Mouse (Mus musculus) c-Kit-negative CD71-positive TER-119-positive erythroid progenitor cells, embryonic 14.5 days (primary cell): Measurements from ENCODE around the gene Cbwd1.

Source experiments
- DNase-seq: peaks from one replicate; pipeline ENCODE4 v3.0.0-alpha.2; 2013; ENCODE audit warnings: low read depth, low spot score

Cbwd1 gene

DNA sequence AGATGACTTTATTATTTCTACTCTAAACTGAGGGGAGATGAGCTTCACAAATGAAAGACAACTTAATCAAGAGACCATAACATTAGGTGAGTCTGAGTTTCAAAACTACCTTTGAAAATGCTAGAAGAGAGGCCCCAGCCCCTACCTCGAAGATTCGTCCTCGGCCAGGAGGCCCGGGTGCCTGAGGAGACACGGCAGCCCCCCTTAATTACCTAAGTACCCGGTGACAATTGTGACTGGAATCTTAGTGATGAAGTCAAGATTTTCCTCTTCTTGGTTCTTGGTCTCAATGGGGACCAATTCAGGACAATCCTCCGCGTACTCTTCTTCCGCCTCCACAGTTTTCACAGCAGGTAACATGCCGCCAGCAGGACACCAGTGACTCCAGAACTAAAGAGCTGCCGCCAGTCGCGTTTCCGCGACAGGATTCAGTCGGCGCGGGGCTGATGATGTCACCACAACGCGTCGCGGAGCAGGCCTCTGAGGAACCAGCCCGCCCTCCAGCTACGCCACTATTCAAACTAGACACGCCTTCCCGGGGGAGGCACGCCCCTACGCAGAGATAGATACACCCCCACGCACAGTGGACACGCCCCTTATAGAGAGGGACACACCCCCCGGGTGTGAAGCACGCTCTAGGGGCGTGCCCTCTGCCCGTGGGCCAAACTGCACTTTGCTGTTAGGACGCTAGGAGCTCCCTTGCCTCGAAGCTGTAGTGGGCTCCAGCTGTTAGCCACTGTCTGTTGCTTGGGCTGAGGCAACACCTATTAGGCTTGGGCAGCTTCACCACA, at the start of gene Cbwd1:
Cbwd1 (minus strand) TSS at position 439 of the 791 bp plus-strand sequence.
- peak; percentile 98 for DNase-seq

GRCm38 (mm10) chr19:25008509-25008908, 47.1 kb upstream of the Cbwd1 start:
- DNase-seq, result no peak

- DNase-seq, result no peak
Measured at GRCm38 (mm10) chr19:25006686-25007085, 45.3 kb upstream of the Cbwd1 start.

- DNase-seq, result no peak
Measured at GRCm38 (mm10) chr19:25003810-25004209, 42.4 kb upstream of the Cbwd1 start.

DNA sequence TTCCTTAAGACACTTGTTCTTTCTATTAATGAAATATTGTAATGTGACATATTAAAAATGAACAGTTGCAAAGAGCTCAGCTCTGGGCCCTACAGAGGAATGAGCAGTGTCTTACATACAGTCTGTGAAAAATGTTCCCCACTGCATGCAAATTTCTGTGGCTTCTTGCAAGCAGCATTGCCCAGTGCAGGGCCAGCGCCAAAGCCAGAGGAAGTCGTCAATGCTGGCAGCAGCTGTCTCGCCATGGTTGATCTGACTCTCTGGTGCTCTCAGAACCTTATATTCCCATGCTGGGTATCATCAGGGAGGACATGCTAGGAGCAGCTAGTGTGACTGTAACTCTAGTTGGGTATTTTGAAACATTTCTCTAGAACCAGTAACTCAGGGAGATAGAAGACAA, 41.4 kb upstream of the Cbwd1 start:
- DNase-seq, result no peak

- DNase-seq, result no peak
Measured at GRCm38 (mm10) chr19:25002032-25002431, 40.6 kb upstream of the Cbwd1 start.

GRCm38 (mm10) chr19:25000153-25000552, 38.7 kb upstream of the Cbwd1 start:
- no peak for DNase-seq

- DNase-seq, result peak; percentile 27
Measured at GRCm38 (mm10) chr19:24999201-24999886, 37.9 kb upstream of the Cbwd1 start, which contains the start of gene Dock8. TSS of gene Dock8 (plus strand) at chr19:24999534.

- DNase-seq, result no peak
Measured at GRCm38 (mm10) chr19:24998561-24998960, 37.2 kb upstream of the Cbwd1 start.

- DNase-seq, result no peak
Measured at GRCm38 (mm10) chr19:24996815-24997704, 35.6 kb upstream of the Cbwd1 start.

- no peak for DNase-seq
Measured at GRCm38 (mm10) chr19:24994900-24995299, 33.5 kb upstream of the Cbwd1 start.

DNA sequence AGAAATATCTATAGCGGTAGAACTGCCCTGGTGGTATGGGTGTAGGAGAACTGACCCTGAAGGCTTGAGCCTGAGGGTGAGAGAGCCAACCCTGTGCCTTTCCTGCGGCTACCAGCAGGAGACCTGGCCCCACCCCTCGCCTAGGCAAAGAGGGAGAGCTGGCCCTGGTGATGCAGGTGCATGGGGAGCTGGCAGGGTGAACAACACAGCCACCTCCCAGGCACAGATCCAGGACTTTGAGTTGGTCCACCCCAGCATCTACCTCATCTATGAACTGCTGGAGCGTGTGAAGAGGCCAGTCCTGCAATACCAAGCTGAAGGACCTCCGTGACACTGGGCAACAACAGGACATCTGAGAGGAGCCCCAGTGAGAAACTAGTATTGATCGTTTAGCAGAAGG, 32.1 kb upstream of the Cbwd1 start:
- DNase-seq, result no peak

DNA sequence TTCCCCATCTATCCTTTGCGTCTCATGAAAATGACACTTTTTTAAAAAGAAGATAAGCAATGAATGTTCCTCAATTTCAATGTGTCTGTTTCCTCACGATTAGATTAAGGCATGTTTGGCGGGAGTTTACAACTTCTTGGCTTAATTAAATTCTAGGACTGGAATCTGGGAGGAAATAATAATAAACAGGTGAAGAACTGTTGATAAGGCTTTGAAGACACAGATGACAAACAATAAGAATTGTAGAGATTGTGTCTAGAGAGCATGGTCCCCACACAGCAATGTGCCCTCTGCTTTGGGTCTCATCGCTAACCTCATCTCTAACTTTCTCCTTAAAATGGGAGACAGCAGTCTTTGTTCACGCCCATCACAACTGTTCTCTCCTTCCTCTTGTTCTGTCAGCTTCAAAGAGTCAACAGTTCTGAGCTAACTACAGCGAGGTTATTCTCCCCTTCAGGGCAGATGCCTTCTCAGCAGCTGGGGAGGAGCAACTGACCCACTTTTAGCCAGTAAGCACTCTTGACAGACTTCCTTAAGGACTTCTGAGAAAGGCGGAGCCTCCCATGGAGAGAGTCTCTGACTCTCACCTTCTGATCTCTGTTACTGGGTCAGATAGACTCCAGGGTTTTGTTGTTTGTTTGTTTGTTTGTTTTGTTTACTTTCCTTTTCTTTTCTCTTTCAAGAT, 28.9 kb upstream of the Cbwd1 start:
- no peak for DNase-seq

GRCm38 (mm10) chr19:24988831-24989230, 27.4 kb upstream of the Cbwd1 start:
- DNase-seq, result no peak

DNA sequence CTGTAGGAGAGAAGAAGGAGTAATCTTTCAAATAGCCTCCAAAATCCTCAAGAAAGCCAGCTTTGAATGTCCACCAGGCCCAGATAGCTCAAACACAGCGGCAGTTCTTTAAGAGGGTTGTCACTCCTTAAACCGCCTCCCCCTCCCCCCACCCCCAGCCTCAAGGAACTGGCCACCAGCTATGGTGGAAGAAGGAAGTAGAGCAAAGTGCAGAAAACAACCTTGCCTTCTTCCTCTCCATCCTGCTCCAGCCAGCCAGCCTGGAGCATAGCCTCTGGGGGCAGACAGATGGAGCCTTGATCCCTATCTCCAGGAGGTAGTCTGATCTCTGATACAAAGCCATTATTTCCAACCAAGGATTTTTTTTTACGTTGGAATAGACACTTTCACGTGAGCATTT, 25.9 kb upstream of the Cbwd1 start:
- DNase-seq, result no peak

DNA sequence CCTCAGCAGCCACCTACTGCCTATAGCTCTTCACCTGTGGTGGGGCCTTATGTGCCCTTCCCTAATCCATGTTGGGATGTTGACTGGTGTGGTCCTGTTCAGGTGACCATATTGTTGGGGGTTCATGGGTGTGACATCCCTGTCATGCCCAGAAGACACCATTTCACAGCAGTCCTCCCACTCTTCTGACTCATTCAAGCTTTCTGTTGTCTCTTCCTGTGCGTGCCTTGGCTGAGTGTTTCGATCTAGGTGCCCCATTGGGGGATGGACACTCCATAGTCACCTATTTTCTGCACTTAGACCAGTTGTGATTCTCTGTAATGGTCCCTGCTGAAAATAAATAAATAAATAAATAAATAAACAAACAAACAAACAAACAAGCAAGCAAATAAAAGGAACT, 23.6 kb upstream of the Cbwd1 start:
- DNase-seq, result no peak

- DNase-seq, result no peak
Measured at GRCm38 (mm10) chr19:24983857-24984498, 22.6 kb upstream of the Cbwd1 start.

DNA sequence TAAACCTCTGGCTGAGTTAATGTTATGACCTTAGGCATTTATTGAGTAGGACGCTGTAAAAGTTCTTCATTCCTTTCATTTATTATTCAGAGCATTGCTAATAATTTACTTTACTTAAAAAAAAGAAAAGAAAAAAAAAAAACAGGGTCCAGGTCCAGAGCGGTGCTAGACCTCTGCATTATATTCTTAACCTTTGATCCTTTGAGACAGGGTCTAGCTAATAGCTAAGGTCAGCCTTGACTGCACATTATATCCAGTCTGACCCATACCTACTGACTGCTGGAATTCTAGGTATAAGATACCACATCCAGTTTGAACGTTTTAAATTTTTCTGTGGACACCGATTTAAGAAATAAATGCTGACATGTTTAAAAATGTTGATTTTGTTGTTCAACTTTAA, 21.6 kb upstream of the Cbwd1 start:
- no peak for DNase-seq

DNA sequence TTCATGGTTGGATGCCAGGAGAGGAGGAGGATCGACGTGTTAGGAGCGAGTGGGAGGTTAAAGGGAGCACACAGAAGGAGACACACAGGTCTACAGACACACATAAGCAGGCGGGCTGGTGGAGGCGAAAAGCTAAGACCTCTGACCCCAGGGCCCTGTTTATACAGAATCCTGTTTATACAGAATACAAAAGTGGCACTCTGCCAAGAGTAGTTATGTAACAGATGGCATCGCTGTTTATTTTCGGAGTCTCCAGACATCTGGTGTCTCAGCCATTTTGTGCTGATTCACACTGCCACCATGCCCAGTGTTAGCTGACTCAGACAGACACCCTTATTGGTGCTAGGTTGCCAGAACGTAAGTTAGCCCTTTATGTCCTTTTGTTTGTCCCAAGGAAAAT, 19.9 kb upstream of the Cbwd1 start:
- DNase-seq, result no peak

DNA sequence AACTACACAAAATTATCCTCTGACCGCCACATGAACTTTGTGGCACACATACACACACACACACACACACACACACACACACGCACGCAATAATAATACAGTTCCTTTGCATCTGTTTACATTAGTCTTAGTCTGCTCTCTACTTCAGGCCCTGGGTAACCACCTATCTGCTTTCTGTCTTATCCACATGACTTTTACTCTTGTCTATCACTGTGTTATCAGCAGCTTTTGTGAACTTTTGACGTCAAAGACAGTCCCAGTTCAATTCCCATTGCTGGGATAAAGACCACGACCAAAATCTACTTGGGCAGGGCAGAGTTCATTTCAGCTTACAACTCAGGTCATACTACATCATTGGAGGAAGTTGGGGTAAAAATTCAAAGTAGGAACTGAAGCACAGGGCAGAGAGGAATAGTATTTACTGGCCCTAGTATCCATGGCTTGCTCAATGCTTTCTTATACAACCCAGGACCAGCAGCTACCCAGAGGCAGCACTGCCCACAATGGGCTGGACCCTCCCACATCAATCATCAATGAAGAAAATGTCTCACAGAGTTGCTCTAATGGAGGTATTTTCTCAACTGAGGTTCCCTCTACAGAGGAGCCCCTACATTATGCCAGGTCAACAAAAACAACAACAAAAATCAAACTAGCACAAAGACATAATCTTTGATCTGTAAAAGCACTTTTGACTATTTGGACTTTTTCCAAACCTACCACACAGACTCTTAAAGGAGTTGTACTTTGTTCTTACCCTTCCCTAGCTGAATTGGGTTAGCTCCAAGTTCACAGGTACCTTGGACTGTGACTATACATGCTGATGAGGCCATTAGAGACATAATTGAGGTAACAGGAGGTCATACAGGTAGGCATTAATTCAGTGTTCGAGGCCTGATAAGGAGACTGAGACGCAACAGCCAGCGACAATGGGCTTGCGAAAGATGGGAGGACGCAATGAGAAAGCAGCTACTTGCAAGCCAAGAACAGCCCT, 17.7 kb upstream of the Cbwd1 start:
- DNase-seq, result no peak
